Mouse (Mus musculus) right cerebral cortex, postnatal 14 days (tissue): ENCODE data around the gene Hcst.

ENCODE experiments used
- DNase-seq: peaks from one replicate; pipeline ENCODE4 v3.0.0; 2022

The Hcst gene

DNA sequence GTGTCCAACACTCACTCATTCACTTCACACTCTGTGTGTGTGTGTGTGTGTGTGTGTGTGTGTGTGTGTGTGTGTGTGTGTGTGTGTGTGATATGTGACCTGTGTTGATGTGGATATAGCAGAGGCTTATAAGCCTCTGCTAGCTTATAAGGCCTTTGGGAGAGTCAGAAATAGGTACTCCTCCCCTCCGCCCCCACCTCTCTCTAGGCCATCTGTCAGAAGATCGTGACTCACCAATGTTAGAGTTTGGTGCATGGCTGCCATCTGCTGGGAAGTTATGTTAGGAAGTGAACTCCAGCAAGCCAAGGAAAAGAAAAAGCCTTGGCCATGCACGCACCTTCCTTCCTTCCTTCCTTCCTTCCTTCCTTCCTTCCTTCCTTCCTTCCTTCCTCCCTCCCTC is 12.1 kb upstream of the Hcst start:
- DNase-seq, result peak; percentile 81

GRCm38 (mm10) chr7:30430191-30430590 is 10.5 kb upstream of the Hcst start:
- DNase-seq, result no peak

DNA sequence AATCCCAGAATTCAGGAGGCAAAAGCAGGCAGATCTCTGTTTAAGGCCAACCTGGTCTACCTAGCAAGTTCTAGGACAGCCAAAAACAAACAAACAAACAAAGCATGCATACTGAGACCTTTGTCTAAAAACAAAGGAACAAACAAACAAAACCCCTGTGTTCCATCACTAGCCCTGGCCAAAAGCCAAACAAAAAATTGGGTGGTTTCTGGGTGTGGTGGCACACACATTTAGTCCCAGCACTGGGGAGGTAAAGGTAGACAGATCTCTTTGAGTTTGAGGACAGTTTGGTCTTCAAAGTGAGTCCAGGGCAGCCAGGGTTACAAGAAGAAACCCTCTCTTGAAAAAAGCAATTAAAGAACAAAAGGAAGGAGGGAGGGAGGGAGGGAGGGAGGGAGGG is 9.7 kb upstream of the Hcst start:
- DNase-seq, result no peak

- DNase-seq, result no peak
These were observed 3.5 kb upstream of the Hcst start for GRCm38 (mm10) chr7:30423071-30423641.

DNA sequence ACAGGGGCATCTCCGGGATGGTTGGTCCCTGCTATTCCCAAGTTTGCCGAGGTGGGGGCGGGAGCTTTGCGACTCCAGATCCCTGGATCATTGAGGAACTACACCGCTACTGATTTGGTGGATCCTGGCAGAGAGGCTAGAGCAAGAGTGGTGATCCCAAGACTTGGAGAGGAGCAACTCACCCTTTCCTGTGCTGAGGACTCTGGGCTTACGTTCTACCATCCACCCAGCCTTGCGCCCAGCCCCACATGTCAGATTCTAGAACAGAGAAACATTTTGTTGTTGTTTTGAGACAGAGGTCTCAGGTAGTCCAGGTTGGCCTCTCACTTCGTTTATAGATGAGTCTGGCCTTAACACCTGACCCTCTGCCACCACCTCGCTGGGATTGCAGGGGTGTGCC is 2.9 kb upstream of the Hcst start:
- DNase-seq, result no peak

- peak; percentile 98 for DNase-seq
These were observed 2.3 kb upstream of the Hcst start for GRCm38 (mm10) chr7:30421890-30422435.

DNA sequence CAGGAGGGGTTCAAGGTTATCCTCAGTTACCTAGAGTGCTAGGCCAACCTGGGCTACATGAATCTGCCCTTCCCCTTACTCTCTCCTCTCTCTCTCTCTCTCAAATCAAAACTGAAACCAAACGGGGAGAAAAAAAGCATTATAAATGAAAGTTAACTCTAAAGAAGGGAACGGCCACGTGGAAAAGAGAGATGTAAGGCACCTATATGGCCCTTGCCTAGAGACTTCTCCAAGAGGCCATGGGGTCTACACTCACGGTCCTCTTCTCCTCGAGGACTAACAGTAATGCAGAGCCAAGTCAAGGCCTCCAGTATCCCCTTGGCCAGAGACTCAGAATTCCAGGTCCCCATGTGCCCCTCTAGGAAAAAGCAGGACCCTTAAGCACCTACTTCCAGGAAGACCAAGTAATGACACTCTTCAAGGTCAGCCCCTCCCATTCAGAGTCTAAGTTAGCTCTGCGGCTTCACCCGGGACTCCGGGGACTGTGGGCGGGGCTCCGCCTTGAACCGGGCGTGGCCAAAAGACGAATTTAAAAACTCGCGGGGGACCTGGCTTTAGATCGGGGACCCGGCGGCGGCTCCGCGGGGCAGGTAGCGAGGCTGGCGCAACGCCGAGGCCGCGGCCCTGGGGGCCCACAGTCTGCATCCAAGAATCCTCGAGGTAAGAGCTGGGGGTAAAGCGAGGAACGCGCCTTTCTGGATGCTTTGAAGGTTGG is 1.7 kb upstream of the Hcst start, which contains the start of gene Nfkbid:
TSS of gene Nfkbid (plus strand) at position 558 of the 715 bp plus-strand sequence.
- peak; percentile 54 for DNase-seq

DNA sequence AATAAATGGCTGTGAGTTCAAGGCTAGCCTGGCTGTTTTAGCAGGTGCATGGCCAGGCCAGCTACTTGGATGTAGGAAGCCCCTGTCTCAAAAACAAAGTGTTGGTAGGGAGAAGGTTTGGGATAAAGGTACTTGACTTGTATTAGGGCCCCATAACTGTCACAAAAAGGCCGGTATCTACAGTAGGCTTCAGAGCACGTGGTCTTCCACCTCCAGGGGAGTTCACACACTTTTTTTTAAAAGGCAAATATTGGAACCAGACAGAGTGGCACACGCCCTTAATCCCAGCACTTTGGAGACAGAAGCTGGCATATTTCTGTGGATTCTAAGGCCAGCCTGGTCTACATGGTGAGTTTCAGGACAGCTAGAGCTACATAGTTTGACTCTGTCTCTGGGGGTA is 1.0 kb upstream of the Hcst start:
- no peak for DNase-seq

DNA sequence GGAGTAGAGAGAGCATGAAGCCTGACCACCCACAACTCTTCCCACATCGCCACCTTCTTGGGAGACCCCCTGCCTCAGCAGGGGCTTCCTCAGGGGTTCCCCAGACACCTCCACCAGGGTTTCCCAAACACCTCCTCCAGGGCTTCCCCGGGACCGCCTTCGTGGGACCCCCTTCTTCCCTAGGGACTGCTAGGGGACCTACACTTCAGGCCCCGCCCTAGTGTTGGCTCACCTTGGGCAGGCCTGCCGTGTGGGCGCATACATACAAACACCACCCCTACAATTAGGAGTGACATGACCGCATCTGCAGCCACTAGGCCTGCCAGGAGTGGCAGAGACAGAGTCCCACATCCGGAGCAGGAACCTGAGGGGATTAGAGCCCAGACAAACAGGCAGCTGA is 1.8 kb downstream of the Hcst start:
- no peak for DNase-seq

DNA sequence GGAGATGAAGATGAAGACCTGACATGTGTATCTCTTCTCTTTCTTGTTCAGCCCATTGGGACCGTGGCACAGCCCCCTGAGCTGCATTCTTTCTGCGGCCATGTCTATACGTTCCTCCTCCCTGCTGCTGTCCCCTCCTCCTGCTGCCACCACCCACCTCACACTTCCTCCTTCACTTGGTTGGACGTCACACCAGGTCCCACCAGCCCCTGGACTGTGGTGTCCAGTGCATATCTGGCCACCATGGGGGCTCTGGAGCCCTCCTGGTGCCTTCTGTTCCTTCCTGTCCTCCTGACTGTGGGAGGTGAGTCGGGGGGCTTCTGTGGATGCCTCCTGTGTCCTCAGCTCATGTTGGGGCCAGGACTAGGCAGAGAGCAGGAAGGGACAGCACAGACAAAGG is 6.1 kb downstream of the Hcst start, which contains the start of gene Tyrobp:
TSS of gene Tyrobp (plus strand) at position 165 of the 400 bp plus-strand sequence.
- DNase-seq, result no peak

DNA sequence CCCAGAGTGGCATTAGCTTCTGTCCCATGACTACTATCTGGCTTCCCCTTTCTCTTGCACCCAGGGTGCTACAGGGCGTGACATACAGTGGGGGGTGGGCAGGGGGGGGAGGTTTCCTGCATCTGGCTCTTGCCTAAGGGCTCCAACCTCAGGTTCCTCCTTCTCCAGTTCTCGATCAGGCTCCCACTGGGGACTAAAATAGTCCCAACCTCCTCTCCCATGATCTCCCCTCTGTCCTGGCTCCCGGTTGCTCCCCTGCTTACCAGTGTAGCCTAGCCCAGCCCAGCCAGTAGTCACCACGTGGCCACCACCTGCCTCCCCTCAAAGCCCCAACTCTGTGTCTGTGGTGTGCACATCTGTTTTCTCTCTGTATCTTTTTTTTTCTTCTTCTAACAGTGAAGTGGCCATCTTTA is 6.9 kb downstream of the Hcst start:
- no peak for DNase-seq

- DNase-seq, result no peak
These were observed 8.6 kb downstream of the Hcst start for GRCm38 (mm10) chr7:30411023-30411422.

- no peak for DNase-seq
These were observed 9.9 kb downstream of the Hcst start for GRCm38 (mm10) chr7:30409789-30410188.

DNA sequence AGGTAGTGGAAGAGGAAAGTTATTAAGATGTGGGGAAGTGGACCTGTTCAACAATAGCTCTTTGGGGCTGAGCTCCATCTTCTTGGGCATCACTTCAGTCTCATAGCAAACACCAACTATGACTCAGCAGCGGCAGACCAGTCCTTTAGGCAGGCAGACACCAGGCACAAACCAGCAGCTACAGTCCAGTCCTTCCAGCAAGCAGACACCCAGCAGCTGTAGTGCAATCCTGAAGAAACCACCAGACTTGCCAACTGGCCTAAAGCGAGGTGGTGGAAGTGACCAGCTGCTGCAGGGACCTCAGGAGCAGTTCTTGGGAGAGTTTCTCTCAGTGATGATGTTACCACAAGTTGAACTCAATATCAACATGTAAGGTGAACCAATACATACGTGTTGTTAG is 11.0 kb downstream of the Hcst start:
- DNase-seq, result no peak

GRCm38 (mm10) chr7:30402343-30402742 is 17.3 kb downstream of the Hcst start:
- DNase-seq, result no peak

- DNase-seq, result no peak
These were observed 20.0 kb downstream of the Hcst start for GRCm38 (mm10) chr7:30399671-30400070.

DNA sequence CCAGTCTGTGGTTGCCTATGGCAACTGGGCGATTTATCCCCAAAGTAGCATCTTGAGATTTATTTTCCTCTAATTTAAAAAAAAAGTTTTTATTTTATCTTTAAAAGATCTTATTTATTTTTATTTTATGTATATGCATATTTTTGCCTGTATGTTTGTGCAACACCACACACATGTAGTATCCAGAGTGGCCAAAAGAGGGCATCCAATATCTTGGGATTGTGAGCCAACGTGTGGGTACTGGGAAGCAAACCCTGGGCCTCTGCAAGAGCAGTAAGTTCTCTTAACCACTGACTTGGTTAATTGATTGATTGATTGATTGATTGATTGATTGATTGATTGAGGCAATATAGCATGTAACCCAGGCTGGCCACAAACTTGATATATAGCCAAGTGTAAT is 24.8 kb downstream of the Hcst start:
- DNase-seq, result no peak

- DNase-seq, result peak; percentile 17
These were observed 25.3 kb downstream of the Hcst start for GRCm38 (mm10) chr7:30394379-30394778.

DNA sequence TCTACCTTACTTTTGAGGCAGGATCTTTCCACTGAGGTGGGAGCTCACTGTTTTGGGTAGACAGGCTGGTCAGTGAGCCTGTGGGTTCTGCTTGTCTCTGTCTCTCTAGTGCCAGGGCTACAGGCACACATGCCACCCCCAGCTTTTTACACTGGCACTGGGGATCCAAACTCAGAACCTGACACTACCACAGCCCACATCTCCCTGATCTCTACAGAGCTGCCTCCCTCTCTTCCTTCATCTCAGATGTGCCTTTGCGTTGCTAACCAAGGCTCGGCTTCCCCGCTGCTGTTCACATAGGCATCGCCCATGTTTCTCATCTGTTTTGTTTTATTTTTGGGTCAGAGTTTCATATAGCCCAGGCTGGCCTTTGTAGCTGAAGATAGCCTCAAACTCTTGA is 26.0 kb downstream of the Hcst start:
- DNase-seq, result no peak

GRCm38 (mm10) chr7:30392746-30393520 is 26.7 kb downstream of the Hcst start:
- no peak for DNase-seq

- DNase-seq, result no peak
These were observed 35.5 kb downstream of the Hcst start for GRCm38 (mm10) chr7:30384106-30384505.

DNA sequence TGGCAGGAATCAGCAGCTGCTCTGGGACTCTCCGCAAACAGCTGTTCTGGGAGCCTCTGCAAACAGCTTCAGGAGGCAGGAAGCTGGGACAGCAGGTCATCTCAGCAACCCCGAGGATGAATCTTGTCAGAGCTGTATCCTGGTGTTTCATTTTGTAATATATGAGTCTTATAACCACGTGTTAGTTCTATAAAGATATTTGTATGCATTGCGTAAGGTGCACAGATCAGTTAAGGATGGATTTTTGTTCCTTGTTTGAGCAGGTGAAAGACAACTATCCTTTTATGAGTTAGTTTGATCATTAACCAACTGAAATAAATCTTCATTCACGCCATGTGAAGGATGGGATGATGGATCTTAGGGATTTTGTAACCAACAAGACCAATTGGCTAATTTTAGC is 39.6 kb downstream of the Hcst start:
- no peak for DNase-seq

DNA sequence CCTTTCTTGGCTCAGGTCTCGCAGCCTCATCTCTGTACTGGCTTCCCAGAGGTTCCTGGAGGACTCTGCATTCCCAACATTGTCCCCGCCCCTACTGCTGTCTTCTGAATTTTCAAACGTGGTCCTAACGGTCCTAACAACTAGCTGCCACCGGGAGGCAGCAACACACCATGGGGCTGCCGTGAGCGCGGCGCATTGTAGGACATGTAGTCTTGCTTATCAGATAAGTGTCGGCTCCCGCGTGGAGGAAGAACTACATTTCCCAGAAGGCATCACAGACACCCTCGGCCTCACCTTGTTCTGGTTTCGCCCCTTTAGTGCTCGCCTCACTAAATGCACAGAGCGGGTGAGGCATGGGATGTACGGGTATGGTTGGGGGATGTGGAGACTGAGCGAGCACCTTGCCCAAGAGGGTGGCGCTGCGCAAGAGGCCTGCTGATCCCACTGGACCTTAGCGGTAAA is 46.1 kb downstream of the Hcst start:
- DNase-seq, result peak; percentile 90
